Mouse (Mus musculus) bone marrow macrophage, adult 2 months (primary cell): ENCODE measurements at regions not wholly inside any gene's neighbourhood (a gene's known extent, or its start where the extent isn't known, plus 50 kb on each side); places are given as distances from the start of the nearest gene placed in this dataset.

Source experiments
- CTCF ChIP-seq: IDR thresholded peaks from 2 replicates; pipeline ENCODE4 v1.5.1; 2012; ENCODE audit warnings: low read depth, mild to moderate bottlenecking, low read length, moderate library complexity
- POLR2A ChIP-seq: IDR thresholded peaks from 2 replicates; pipeline ENCODE4 v1.6.1; 2012; ENCODE audit warnings: mild to moderate bottlenecking, low read depth, low read length, borderline replicate concordance

DNA sequence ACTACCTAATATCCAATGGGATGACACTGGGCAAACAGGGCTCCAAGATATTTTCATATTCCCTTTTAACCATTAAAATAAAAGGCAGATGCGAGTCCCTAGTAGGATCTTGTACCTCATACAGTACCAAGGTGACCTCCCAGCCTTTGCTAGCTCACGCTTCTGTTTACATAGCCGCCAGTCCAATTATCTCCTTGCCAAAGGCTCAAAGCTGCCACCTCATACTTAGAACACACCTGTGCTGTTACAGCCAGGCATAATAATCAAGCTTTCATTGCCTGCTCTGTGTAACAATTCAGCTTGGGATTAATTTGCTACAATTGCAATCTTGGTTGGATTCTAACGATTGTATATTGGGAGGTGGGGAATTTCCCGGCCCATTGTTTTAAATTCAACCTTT is 97.0 kb upstream of the Mpp6 start:
- TF ChIP-seq CTCF (no peak), POLR2A (no peak)
